Mouse (Mus musculus) heart, embryonic 11.5 days (tissue): Measurements from ENCODE around the gene Syde2. TPM values are rescaled to one million over a fixed set of nuclear protein-coding genes. Genes with fewer than 3 reads are reported as not detected.
"Not testable (repeated sequence)": the region's sequence is repeated elsewhere in the genome, so short reads cannot be mapped to it uniquely, and the experiment has no call there.

Source experiments
- ATAC-seq: fragments of 200-750 bp; cut with Nextera tagmentation; replicated peaks from 2 replicates; pipeline ENCODE4 v1.8.0; 2017; ENCODE audit warnings: moderate library complexity; ENCODE audit not compliant: insufficient number of reproducible peaks, low FRiP score, low TSS enrichment
- H3K27ac ChIP-seq: fragments of 300-500 bp; sonication (generic); 2 replicates; pipeline ENCODE4 v1.5.1; 2014; ENCODE audit warnings: mild to moderate bottlenecking, low read depth, low read length
- H3K27me3 ChIP-seq: fragments of 300-500 bp; sonication (generic); 2 replicates; pipeline ENCODE4 v1.6.1; 2014; ENCODE audit warnings: mild to moderate bottlenecking, low read length, mixed read lengths; ENCODE audit not compliant: control insufficient read depth, insufficient read depth
- H3K36me3 ChIP-seq: fragments of 300-500 bp; sonication (generic); 2 replicates; pipeline ENCODE4 v1.6.1; 2014; ENCODE audit warnings: mild to moderate bottlenecking, low read length, moderate library complexity, mixed read lengths; ENCODE audit not compliant: control insufficient read depth, insufficient read depth
- H3K4me1 ChIP-seq: fragments of 300-500 bp; sonication (generic); 2 replicates; pipeline ENCODE4 v1.6.1; 2014; ENCODE audit warnings: low read length; ENCODE audit not compliant: control insufficient read depth, insufficient read depth
- H3K4me2 ChIP-seq: fragments of 300-500 bp; sonication (generic); 2 replicates; pipeline ENCODE4 v1.6.1; 2014; ENCODE audit warnings: mild to moderate bottlenecking, moderate library complexity
- H3K4me3 ChIP-seq: fragments of 300-500 bp; sonication (generic); 2 replicates; pipeline ENCODE4 v1.5.1; 2014; ENCODE audit warnings: low read depth, low read length
- H3K9ac ChIP-seq: fragments of 300-500 bp; sonication (generic); 2 replicates; pipeline ENCODE4 v1.6.1; 2014; ENCODE audit warnings: mild to moderate bottlenecking, low read depth, low read length, moderate library complexity
- H3K9me3 ChIP-seq: fragments of 300-500 bp; sonication (generic); replicated peaks from 2 replicates; pipeline ENCODE4 v1.6.1; 2016; ENCODE audit warnings: low read length; ENCODE audit not compliant: control insufficient read depth
- WGBS: fragments of 180-500 bp; shearing (Covaris S2); extraction: QIAGEN DNeasy Blood & Tissue Kit; methylation state at CpG from one replicate; pipeline ENCODE4 v1.1.7; 2014; ENCODE audit not compliant: insufficient replicate concordance; 5-methylcytosine and 5-hydroxymethylcytosine counted together
- polyA plus RNA-seq: library from polyadenylated mRNA; unstranded; fragments of >200 nt; fragmentation: Nextera tagmentation; extraction: Ambion mirVana; gene quantifications from 2 replicates; pipeline ENCODE4 v1.2.1, GENCODE M21; 2014

The Syde2 gene
- polyA plus RNA-seq, 1 experiment from 2014 or later: 5.3 TPM

DNA sequence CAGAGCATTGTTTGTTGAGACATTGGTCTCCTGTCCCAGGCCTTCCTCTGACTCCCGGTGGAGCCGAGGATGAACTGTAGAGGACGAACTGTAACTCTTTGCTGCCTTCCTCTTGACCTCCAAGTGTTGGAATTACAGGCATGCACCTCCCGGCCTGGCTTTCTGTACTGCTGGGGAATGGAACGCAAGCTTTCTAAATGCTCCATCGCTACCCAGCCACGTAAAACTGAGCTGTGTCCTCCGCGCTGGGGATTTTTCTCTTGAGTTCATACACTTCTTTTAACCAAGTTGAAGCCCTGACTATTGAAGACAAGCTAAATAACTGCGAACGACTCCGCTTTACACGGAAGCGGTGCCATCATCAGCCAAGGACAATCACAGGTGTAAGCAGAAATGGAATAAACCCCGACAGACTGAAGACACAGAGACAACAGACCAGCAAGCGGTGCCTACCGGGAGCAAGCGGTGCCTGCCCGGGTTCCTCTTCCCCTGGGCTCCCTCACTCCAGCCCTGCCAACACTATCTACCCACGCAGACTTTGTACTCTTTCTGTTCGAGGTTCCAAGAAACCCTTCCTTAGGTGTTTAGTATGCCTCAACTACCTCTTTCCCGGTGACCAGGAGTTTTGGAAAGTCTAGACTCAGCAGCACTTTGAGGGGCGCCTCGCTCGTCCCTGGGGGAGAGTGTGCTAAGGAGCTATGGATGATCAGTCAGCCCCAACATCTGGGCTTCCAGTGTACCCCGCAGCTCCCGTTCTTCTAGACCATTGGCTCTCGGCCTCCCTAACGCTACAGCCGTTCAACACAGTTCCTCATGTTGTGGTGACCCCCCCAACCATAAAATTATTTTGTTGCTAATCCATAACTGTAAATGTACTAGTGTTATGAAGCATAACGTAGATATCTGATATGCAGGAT lies 24.3 kb upstream of the Syde2 start:
- no peaks in the 10 kb centered on the region for H3K27me3 ChIP-seq
- ATAC-seq: 0 out of 2 replicates have a peak, but pooled peaks have one; percentile 29
- 10% methylated on average over 31 of the region's 31 CpGs for WGBS
- 0 out of 2 replicates have a peak overlapping the region, but pooled peaks have one; percentile 2 for H3K4me3 ChIP-seq
- H3K27ac ChIP-seq: peak overlapping the region; percentile 89
- no peaks in the 10 kb centered on the region for H3K9me3 ChIP-seq
- peaks cover 22% of the 10 kb centered on the region for H3K4me1 ChIP-seq
- no peaks in the 10 kb centered on the region for H3K36me3 ChIP-seq
- H3K4me2 ChIP-seq: peak overlapping the region; percentile 51
- peak overlapping the region; percentile 56 for H3K9ac ChIP-seq

DNA sequence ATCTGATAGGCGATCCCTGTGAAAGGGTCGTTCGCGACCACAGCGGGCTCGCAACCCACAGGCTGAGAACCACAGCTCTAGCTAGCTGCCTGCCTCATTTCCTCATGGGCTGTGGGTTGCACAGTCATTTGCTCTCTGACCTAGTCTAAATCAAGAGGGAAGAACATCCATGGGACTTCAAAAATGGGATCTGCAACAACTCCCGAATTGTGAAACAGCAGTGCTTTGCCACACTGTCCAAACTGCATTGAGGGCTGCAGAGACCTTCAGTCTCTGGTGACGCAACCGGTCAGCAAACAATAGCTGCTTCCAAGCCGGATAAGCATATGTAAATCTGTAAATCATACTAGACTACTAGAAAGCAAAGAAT lies 23.7 kb upstream of the Syde2 start:
- no peak overlapping the region for H3K4me3 ChIP-seq
- H3K27ac ChIP-seq: peak overlapping the region; percentile 89
- peak overlapping the region; percentile 51 for H3K4me2 ChIP-seq
- 13% methylated on average over 10 of the region's 10 CpGs for WGBS
- no peaks in the 10 kb centered on the region for H3K27me3 ChIP-seq
- peak overlapping the region; percentile 56 for H3K9ac ChIP-seq
- no peaks in the 10 kb centered on the region for H3K9me3 ChIP-seq
- ATAC-seq: no peak; the same call in 1 of the 2 replicates
- no peaks in the 10 kb centered on the region for H3K36me3 ChIP-seq
- peaks cover 22% of the 10 kb centered on the region for H3K4me1 ChIP-seq

DNA sequence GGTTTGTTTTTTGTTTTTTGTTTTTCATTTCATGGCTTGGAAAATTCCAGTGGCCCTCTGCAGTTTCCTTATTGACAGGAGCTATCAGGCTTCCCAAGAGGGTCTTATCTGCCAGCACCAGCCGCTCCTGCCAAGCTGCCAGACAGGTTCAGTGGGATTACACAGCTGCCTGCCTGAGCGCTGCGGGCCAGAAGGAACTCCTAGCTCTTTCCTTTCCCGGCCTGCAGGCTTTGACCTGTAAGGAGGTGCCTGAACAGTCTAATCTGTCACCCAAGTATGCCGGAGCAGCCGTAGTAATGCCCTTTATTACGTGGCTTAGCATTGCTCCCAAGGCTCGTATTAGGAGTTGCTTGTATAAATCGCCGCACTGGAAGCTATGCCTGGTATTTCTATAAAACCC lies 23.2 kb upstream of the Syde2 start:
- Histone ChIP-seq H3K36me3 (no peaks in the 10 kb centered on the region), H3K27me3 (no peaks in the 10 kb centered on the region), H3K4me3 (no peak overlapping the region), H3K9ac (no peak overlapping the region), H3K27ac (peak overlapping the region; percentile 89), H3K4me1 (peaks cover 26% of the 10 kb centered on the region), H3K9me3 (no peaks in the 10 kb centered on the region), H3K4me2 (peak overlapping the region; percentile 51)
- WGBS: under 1% methylated on average over 10 of the region's 10 CpGs
- ATAC-seq: peak; percentile 54

DNA sequence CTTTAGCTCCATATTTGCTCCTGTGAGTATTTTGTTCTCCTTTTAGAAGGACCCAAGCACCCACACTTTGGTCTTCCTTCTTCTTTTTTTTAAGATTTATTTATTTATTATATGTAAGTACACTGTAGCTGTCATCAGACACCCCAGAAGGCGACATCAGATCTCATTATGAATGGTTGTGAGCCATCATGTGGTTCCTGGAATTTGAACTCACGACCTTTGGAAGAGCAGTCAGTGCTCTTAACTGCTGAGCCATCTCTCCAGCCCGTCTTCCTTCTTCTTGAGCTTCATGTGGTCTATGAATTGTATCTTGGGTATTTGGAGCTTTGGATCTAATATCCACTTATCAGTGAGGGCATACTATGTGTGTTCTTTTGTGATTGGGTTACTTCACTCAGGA lies 22.1 kb upstream of the Syde2 start:
- Histone ChIP-seq H3K4me1 (peaks cover 27% of the 10 kb centered on the region), H3K27ac (peak overlapping the region; percentile 89; the same call in 1 of the 2 replicates)
- H3K4me3 ChIP-seq, ATAC-seq, H3K9me3 ChIP-seq, H3K9ac ChIP-seq, H3K4me2 ChIP-seq, H3K36me3 ChIP-seq, H3K27me3 ChIP-seq: not testable (repeated sequence)
- 60% methylated on average over 3 of the region's 3 CpGs for WGBS

DNA sequence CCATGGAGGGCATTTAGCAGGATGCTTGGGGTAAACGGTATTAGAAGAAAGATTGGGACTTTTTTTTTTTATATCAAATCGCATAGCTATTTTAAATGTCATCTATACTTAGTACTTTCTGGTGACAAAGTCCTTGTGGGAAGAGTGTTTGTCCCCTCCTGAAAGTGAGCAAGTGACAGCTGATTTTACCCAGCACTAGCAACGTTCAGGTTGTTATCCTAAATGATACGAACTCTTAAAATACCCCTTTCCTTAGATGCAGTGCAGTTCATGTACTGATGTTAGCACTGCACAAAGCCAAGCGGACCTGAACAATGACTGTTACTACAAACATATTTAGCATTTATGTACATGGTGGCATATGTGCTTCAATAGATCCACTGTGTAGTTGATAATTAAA lies 20.9 kb upstream of the Syde2 start:
- H3K27ac ChIP-seq: peak overlapping the region; percentile 63
- H3K9me3 ChIP-seq: no peaks in the 10 kb centered on the region
- H3K27me3 ChIP-seq: no peaks in the 10 kb centered on the region
- H3K4me3 ChIP-seq: no peak overlapping the region
- ATAC-seq: no peak
- 42% methylated on average over 5 of the region's 5 CpGs for WGBS
- H3K4me2 ChIP-seq: no peak overlapping the region
- H3K4me1 ChIP-seq: peaks cover 27% of the 10 kb centered on the region
- no peaks in the 10 kb centered on the region for H3K36me3 ChIP-seq
- no peak overlapping the region for H3K9ac ChIP-seq

DNA sequence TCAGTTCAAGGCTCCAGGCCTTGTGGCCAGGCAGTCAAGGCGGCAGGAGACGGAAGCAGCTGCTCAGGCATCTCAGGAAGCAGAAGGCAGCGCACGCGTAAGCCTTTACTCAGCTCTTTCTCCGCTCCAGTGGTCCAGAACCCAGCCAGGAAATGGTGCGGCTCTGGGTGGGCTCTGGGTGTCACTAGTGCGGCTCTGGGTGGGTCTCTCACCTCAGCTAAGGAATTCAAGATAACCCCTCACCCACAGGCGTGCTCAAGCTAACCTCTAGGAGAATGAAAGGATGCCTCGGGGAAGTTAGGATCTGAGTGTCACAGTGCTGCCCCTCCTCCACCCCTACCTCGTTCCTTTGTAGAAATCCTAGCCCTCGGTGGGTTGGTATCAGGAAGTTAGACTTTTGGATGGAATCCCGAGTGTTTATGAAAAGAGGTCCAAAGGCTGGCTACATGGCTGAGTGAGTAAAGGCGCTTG lies 18.6 kb upstream of the Syde2 start:
- Histone ChIP-seq H3K27ac (peak overlapping the region; percentile 29; the same call in 1 of the 2 replicates), H3K4me2 (peak overlapping the region; percentile 32; the same call in 1 of the 2 replicates), H3K27me3 (no peaks in the 10 kb centered on the region), H3K36me3 (no peaks in the 10 kb centered on the region), H3K9me3 (peaks cover 2% of the 10 kb centered on the region; the same call in 1 of the 2 replicates), H3K4me1 (peaks cover 11% of the 10 kb centered on the region), H3K9ac (no peak overlapping the region), H3K4me3 (no peak overlapping the region)
- WGBS: 31% methylated on average over 14 of the region's 14 CpGs
- no peak for ATAC-seq

DNA sequence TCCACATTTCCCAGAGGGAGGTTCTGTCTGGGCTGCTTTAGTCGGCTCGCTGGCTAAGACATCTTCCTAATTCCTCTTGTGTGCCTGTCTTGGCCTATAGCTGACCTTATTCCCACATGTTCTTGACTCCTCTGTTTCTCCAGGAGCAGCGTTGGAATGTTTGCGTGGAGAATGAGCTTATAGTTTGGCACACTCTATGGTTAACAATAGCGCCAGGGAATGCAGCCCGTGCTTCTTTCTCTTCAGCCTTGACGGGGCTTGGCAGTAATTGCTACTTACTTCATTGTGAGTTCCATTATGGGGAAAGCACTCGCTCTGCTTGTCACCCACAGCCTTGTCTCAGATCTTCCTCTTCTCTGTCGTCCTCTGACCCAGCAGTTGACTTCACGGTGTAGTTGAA lies 16.2 kb upstream of the Syde2 start:
- no peak overlapping the region for H3K4me2 ChIP-seq
- H3K4me3 ChIP-seq: no peak overlapping the region
- H3K36me3 ChIP-seq: no peaks in the 10 kb centered on the region
- peaks cover 6% of the 10 kb centered on the region; the same call in 1 of the 2 replicates for H3K9me3 ChIP-seq
- H3K4me1 ChIP-seq: peaks cover 6% of the 10 kb centered on the region
- H3K9ac ChIP-seq: no peak overlapping the region
- H3K27ac ChIP-seq: no peak overlapping the region
- no peaks in the 10 kb centered on the region for H3K27me3 ChIP-seq
- ATAC-seq: no peak
- WGBS: 72% methylated on average over 10 of the region's 10 CpGs

DNA sequence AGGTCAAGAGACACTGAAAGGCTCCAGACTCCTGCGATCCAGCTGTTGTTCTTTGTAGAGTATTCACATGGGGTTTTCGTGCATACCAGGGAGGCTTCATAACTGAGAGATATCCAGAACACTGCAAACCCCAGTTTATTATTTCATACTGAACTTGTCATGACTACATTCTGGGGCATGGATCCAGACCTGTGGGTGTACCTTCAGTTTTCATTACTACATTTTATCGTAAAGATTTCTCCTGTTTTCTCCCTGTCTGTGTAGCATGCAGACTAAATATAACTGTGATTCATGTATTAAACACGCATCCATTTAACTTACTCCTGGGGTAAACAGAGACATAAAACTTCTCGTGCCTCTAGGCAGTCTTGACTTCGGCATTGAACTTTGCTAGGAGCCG lies 12.7 kb upstream of the Syde2 start:
- peaks cover 8% of the 10 kb centered on the region; the same call in 1 of the 2 replicates for H3K9me3 ChIP-seq
- H3K4me1 ChIP-seq: no peaks in the 10 kb centered on the region
- H3K27me3 ChIP-seq: no peaks in the 10 kb centered on the region
- H3K36me3 ChIP-seq: no peaks in the 10 kb centered on the region
- WGBS: 84% methylated on average over 7 of the region's 7 CpGs
- H3K4me2 ChIP-seq: no peak overlapping the region
- no peak overlapping the region for H3K9ac ChIP-seq
- no peak overlapping the region for H3K27ac ChIP-seq
- ATAC-seq: no peak
- H3K4me3 ChIP-seq: no peak overlapping the region
